Mouse (Mus musculus) CD4-positive naive resting alpha-beta T cell, adult 76 days (primary cell): ENCODE results near the gene Tas2r122. TPM values are rescaled to one million over a fixed set of nuclear protein-coding genes. Genes with fewer than 3 reads are reported as not detected.

ENCODE experiments used
- total RNA-seq: library from RNA; stranded (reverse); gene quantifications from one replicate; pipeline ENCODE4 v1.2.4, GENCODE M21; 2023

The Tas2r122 gene
- total RNA-seq: not detected

DNA sequence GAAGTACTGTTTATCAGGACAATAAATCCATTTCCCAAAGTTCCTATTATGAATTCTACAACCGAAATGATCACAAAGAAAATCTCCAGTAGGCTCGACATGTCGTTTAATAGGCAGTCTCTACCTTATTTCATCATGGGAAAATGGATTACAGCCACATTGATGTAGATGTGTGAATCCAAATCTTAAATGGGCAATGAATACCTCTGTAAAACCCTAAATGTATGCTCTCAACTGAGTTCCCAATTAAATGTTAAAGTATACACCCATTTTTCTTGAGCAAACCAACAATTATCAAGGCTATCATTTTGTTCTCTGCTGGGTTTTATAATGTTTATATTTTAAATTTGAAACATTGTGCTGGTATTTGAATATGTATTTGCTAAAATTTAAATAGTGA lies at the start of gene Tas2r122:
Gene Tas2r122, minus strand, starts transcription at position 101 of the 400 bp plus-strand sequence.

DNA sequence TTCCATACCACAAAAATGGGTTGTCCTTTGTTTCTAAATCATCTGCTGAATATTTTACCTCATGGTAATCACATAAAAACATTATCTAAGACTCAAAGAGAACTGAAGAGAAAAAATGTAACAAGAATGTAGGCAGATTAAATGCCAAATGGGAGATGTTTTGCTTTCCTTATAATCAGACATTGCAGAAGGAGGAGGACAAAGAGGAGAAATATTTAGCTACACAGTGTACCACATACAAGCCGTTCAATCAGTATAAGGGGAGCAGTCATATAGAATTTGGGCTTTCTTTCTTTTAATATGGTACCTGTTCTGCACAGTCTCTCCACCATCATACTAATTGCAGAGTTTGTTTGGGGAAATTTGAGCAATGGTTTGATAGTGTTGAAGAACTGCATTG lies 42.7 kb upstream of the Tas2r122 start, which contains the start of gene Tas2r124:
Gene Tas2r124, plus strand, starts transcription at position 301 of the 400 bp plus-strand sequence.

DNA sequence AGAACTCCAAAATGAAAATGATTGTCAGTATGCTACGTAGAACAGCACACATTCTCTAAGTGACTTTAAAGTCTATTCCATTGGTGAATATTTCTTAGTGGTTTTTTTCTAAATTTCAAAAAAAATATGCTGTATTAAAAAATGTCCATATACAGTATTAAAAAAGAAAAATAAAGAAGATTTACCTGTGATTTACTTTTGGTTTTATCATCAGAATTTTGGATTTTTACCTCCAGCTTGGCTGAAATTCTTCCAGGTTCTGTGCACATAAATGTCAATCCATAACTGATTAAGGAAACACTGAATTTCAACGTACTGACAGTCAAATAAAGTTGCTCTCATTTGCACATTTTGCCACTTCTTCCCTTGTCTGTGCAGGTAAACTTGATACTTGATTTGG lies 26.2 kb upstream of the Tas2r122 start, which contains the start of gene Tas2r115:
Gene Tas2r115, minus strand, starts transcription at position 101 of the 400 bp plus-strand sequence.

DNA sequence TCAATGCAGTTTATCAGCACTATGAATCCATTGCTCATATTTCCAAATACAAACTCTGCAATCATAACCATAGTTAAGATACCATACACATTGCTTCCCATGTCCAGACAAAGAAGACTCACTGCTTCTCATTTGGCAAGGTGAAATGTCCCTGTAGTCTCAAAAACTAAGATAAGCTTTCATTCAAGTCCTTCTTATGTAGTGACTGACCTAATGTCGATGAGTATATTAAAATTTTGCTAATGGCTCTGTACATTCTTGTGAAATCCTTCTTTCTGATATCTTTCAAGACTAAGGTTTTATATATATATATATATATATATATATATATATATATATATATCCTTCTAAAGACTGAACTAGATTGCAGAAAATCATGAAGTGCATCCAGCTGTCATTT lies 10.8 kb downstream of the Tas2r122 start, which contains the start of gene Tas2r121:
Gene Tas2r121, minus strand, starts transcription at position 101 of the 400 bp plus-strand sequence.

Other genes with a start within 250 kb of the Tas2r122 start
- not detected for gene Prh1, start 142.1 kb downstream of the Tas2r122 start, total RNA-seq
- gene Prp2, start 116.0 kb downstream of the Tas2r122 start, total RNA-seq: not detected
- not detected for gene A630073D07Rik, start 60.4 kb downstream of the Tas2r122 start, total RNA-seq
- not detected for gene Tas2r120, start 55.0 kb downstream of the Tas2r122 start, total RNA-seq
- not detected for gene Tas2r121, start 10.9 kb downstream of the Tas2r122 start, total RNA-seq
- not detected for gene Tas2r115, start 26.1 kb upstream of the Tas2r122 start, total RNA-seq
- not detected for gene Tas2r124, start 42.8 kb upstream of the Tas2r122 start, total RNA-seq
- gene Tas2r102, start 50.2 kb upstream of the Tas2r122 start, total RNA-seq: not detected
- not detected for gene Tas2r136, start 66.2 kb upstream of the Tas2r122 start, total RNA-seq
- gene Tas2r117, start 90.9 kb upstream of the Tas2r122 start, total RNA-seq: not detected
- not detected for gene Tas2r123, start 135.2 kb upstream of the Tas2r122 start, total RNA-seq
- gene Tas2r116, start 143.5 kb upstream of the Tas2r122 start, total RNA-seq: not detected
- not detected for gene Tas2r110, start 156.1 kb upstream of the Tas2r122 start, total RNA-seq
- gene Tas2r113, start 181.1 kb upstream of the Tas2r122 start, total RNA-seq: not detected
- gene Tas2r125, start 197.7 kb upstream of the Tas2r122 start, total RNA-seq: not detected
- not detected for gene Tas2r129, start 239.2 kb upstream of the Tas2r122 start, total RNA-seq
- gene Tas2r131, start 246.0 kb upstream of the Tas2r122 start, total RNA-seq: not detected